Mouse (Mus musculus): ENCODE measurements around the gene Rhbdd3.

DNA sequence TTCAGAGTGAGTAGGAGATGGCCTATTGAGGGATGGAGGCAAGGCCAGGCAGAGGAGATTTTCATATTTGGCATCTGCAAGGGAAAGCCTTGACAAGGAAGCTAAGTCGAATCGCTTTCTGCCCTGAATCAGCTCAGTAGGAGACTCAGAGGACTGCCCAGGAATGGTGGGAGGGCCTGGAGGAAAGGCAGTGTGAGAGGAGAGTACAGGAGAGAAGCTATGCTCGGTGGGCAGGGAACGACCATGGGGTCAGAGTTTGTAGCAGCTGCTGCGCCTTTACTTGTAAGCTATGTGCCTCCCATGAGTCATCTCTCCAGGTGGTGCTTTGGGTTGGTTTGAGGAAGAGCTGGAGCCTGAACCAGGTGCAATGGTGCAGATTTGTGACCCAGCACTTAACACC, 2.1 kb downstream of the Rhbdd3 start:
- no peak for TF ChIP-seq CTCF (IDR thresholded peaks at IDR 0.05; ENCODE audit: low read depth)
- no peak for TF ChIP-seq EP300 (IDR thresholded peaks at IDR 0.05; ENCODE audit: low read depth)
